Mouse (Mus musculus): ENCODE data around the gene N4bp2l2. TPM values are rescaled to one million over a fixed set of nuclear protein-coding genes. Genes with fewer than 3 reads are reported as not detected.
"Not testable (repeated sequence)": the region's sequence is repeated elsewhere in the genome, so short reads cannot be mapped to it uniquely, and the experiment has no call there.

Gene N4bp2l2
- total RNA-seq, 2 experiments from 2014 or later: 80.6 to 105 TPM

GRCm38 (mm10) chr5:150644926-150645325, 21.1 kb downstream of the N4bp2l2 start:
- ATAC-seq (replicated peaks; ENCODE audit: poor library complexity, severe bottlenecking): no peak

GRCm38 (mm10) chr5:150643390-150643789, 22.6 kb downstream of the N4bp2l2 start:
- not testable (repeated sequence) for ATAC-seq (replicated peaks; ENCODE audit: poor library complexity, severe bottlenecking)

GRCm38 (mm10) chr5:150641440-150641839, 24.5 kb downstream of the N4bp2l2 start:
- no peak for ATAC-seq (replicated peaks; ENCODE audit: poor library complexity, severe bottlenecking)

- no peak for ATAC-seq (replicated peaks; ENCODE audit: poor library complexity, severe bottlenecking)
These were observed 36.3 kb downstream of the N4bp2l2 start for GRCm38 (mm10) chr5:150629692-150630091.

- no peak for ATAC-seq (replicated peaks; ENCODE audit: poor library complexity, severe bottlenecking)
These were observed 36.7 kb downstream of the N4bp2l2 start for GRCm38 (mm10) chr5:150629272-150629671.

GRCm38 (mm10) chr5:150625528-150625927, 40.5 kb downstream of the N4bp2l2 start:
- no peak for ATAC-seq (replicated peaks; ENCODE audit: poor library complexity, severe bottlenecking)

- no peak for ATAC-seq (replicated peaks; ENCODE audit: poor library complexity, severe bottlenecking)
These were observed 43.2 kb downstream of the N4bp2l2 start for GRCm38 (mm10) chr5:150622792-150623191.

GRCm38 (mm10) chr5:150621592-150621991, 44.4 kb downstream of the N4bp2l2 start:
- peak; percentile 93 for ATAC-seq (replicated peaks; ENCODE audit: poor library complexity, severe bottlenecking)

GRCm38 (mm10) chr5:150620588-150621135, 45.3 kb downstream of the N4bp2l2 start:
- ATAC-seq (replicated peaks; ENCODE audit: poor library complexity, severe bottlenecking): peak; percentile 63

- no peak for ATAC-seq (replicated peaks; ENCODE audit: poor library complexity, severe bottlenecking)
These were observed 47.2 kb downstream of the N4bp2l2 start for GRCm38 (mm10) chr5:150618599-150619355.

- no peak for ATAC-seq (replicated peaks; ENCODE audit: poor library complexity, severe bottlenecking)
These were observed 49.3 kb downstream of the N4bp2l2 start for GRCm38 (mm10) chr5:150616731-150617130.

GRCm38 (mm10) chr5:150616216-150616615, 49.8 kb downstream of the N4bp2l2 start:
- no peak for ATAC-seq (replicated peaks; ENCODE audit: poor library complexity, severe bottlenecking)

GRCm38 (mm10) chr5:150614054-150614453, 51.9 kb downstream of the N4bp2l2 start:
- ATAC-seq (replicated peaks; ENCODE audit: poor library complexity, severe bottlenecking): no peak

- ATAC-seq (replicated peaks; ENCODE audit: poor library complexity, severe bottlenecking): peak; percentile 88
These were observed 54.3 kb downstream of the N4bp2l2 start for GRCm38 (mm10) chr5:150611697-150612096.

GRCm38 (mm10) chr5:150611136-150611535, 54.8 kb downstream of the N4bp2l2 start:
- ATAC-seq (replicated peaks; ENCODE audit: poor library complexity, severe bottlenecking): no peak

GRCm38 (mm10) chr5:150607631-150608030, 58.4 kb downstream of the N4bp2l2 start:
- ATAC-seq (replicated peaks; ENCODE audit: poor library complexity, severe bottlenecking): no peak

- ATAC-seq (replicated peaks; ENCODE audit: poor library complexity, severe bottlenecking): no peak
These were observed 59.9 kb downstream of the N4bp2l2 start for GRCm38 (mm10) chr5:150606131-150606530.

- ATAC-seq (replicated peaks; ENCODE audit: poor library complexity, severe bottlenecking): no peak; the same call in 1 of the 2 replicates
These were observed 64.3 kb downstream of the N4bp2l2 start for GRCm38 (mm10) chr5:150601441-150602230.

- ATAC-seq (replicated peaks; ENCODE audit: poor library complexity, severe bottlenecking): peak; percentile 53
These were observed 65.2 kb downstream of the N4bp2l2 start for GRCm38 (mm10) chr5:150600554-150601440.

Data from granulocyte monocyte progenitor cell, adult 5-6 weeks (primary cell).